Mouse (Mus musculus) myocyte (in vitro differentiated cells): ENCODE data around the gene Sytl3.

Source experiments
- MAX ChIP-seq: IDR thresholded peaks from one replicate; pipeline ENCODE4 v1.6.1; 2011; ENCODE audit warnings: low read depth, mild to moderate bottlenecking, control low read depth
- MYOG ChIP-seq, 3 experiments: IDR thresholded peaks; one replicate each; pipeline ENCODE4 v1.6.1; 2011; ENCODE audit warnings: control low read depth in 2 of 3, low read depth in 2 of 3, mild to moderate bottlenecking in 2 of 3; ENCODE audit not compliant: insufficient read length in 2 of 3, control insufficient read depth in 1 of 3, insufficient read depth in 1 of 3
- POLR2A ChIP-seq: IDR thresholded peaks from one replicate; pipeline ENCODE4 v1.6.1; 2011; ENCODE audit warnings: low read depth, mild to moderate bottlenecking, control low read depth, moderate library complexity; ENCODE audit not compliant: insufficient read length
- USF1 ChIP-seq: IDR thresholded peaks from one replicate; pipeline ENCODE4 v1.6.1; 2011; ENCODE audit warnings: low read depth, mild to moderate bottlenecking, control low read depth, moderate library complexity

- TF ChIP-seq POLR2A (no peak), MYOG (IDR thresholded peaks at IDR 0.05; ENCODE audit: control insufficient read depth in 1 of 3, insufficient read depth in 1 of 3, insufficient read length in 2 of 3, low read depth in 2 of 3) (no peak), MAX (no peak), USF1 (no peak)
These were observed 84.2 kb downstream of the Sytl3 start for GRCm38 (mm10) chr17:6743039-6743575.
